Mouse (Mus musculus) A20 (cell line): ENCODE measurements around the gene Map4k5.
A peak's percentile ranks its signal among the peaks of the same experiment; 100 is the strongest.

Experiments used
- DNase-seq: peaks from one replicate; pipeline ENCODE4 v3.0.0-alpha.2; 2011; ENCODE audit warnings: low read depth, low spot score

Map4k5 gene

GRCm38 (mm10) chr12:69843531-69844445 lies 49.2 kb downstream of the Map4k5 start:
- DNase-seq, result no peak

- DNase-seq, result peak; percentile 23
Measured at GRCm38 (mm10) chr12:69838376-69838775, 54.6 kb downstream of the Map4k5 start.

- no peak for DNase-seq
Measured at GRCm38 (mm10) chr12:69833982-69834604, 58.9 kb downstream of the Map4k5 start.

- no peak for DNase-seq
Measured at GRCm38 (mm10) chr12:69831239-69831910, 61.6 kb downstream of the Map4k5 start.

DNA sequence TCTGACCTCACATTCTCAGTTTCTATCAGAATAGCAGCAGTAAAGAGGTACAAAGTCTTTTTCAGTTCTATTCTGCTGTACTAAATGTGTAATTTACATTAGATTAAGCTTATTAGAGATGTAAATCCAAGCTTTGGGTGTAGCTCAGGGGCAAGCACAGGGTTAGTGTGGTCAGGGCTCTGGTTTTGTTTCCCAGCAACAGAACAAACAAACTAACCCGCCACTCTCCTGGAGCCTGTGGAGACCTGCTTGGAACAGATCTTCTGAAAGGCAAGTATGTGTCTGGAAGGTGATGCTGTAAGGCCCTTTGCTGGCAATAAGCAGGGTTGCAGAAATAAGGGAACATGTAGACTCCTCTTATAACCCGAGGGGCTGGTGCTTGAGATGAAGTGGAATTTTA lies 64.8 kb downstream of the Map4k5 start:
- no peak for DNase-seq

DNA sequence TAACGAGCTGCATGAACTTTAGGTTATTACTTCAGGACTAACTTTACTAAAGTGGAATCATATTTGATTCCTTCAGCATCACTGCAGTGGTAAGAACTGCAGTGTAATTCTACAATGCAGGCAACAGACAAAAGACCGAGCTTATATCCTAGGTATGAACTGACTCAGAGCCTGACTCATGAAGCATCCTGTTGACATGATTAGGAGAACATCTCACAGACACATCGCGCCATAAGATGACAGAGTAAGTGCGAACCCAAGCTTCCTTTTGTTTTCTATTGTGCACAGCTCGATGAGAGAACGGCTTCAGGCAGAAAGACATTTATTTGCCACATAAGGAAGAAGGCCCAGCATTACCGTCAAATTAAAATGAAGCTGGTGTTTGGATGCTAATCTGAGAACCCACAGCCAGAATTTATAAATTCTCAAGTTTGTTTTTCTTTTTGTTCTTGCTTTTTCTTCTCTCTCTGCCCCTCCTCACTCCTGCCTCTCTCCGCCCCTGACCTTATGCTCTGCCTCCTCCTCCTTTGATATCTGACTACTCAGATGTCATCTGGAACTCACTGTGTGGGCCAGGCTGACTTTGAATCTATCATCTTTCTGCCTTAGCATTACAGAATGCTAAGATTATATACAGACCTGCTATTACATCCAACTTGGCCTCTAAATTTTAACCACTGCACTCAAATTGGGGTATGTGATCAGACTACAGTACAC lies 68.0 kb downstream of the Map4k5 start:
- no peak for DNase-seq

- DNase-seq, result no peak
Measured at GRCm38 (mm10) chr12:69814272-69814671, 78.7 kb downstream of the Map4k5 start.

DNA sequence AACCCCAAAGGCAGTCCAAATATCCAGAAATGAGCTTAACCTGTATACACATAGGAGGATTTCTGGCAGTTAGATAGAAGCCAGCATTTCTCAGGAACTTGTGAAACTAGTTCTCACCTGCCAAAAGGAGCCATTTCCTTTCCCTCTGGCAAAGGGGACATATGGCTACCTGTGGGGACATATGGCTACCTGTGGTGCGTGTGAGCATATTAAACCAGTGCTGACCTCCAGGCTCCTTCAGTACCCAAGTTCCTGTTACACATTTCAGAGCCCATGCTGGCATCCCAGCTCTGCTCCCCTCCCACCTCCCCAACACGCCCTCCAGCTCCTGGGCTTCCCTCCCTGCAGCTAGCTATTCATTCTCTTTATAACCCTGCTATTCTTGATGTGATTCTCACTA lies 79.4 kb downstream of the Map4k5 start:
- DNase-seq, result no peak

DNA sequence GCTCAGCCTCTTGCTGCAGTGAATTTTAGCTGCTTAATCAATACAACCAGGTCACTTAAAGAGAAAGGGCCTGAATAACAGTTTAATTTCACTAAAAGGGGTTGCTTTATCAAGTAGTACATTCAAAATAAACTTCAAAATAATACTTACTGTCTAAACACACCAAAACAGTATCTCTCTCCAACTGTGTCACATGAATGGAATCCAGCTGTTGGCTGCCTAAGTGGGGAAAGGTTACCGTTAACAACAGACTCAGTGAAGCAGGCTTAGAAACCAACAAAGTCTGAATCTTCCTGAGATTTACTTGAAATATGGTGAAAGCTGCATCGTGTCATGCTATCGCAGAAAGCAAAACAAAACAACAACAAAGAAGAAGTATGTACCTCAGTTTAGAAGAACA lies 80.0 kb downstream of the Map4k5 start:
- DNase-seq, result no peak

DNA sequence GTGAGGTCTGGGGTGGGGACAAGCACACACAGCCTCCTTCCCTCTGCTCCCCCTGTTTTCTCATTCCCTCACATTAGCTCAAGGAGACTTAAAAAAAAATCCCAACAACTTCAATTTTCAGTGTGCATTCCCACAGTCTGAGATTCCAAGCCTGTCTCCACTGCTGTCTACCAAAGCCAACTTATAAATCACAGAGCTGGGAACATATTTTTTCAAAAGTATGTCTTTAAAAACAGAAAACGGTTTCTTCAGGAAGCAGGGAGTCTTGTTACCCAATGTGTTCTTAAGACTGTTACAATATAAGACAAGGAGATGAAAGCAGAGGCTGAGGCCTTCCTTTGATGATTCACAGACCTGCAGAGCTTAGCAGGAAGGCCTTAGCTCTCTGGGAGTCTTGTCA lies 81.0 kb downstream of the Map4k5 start:
- no peak for DNase-seq

DNA sequence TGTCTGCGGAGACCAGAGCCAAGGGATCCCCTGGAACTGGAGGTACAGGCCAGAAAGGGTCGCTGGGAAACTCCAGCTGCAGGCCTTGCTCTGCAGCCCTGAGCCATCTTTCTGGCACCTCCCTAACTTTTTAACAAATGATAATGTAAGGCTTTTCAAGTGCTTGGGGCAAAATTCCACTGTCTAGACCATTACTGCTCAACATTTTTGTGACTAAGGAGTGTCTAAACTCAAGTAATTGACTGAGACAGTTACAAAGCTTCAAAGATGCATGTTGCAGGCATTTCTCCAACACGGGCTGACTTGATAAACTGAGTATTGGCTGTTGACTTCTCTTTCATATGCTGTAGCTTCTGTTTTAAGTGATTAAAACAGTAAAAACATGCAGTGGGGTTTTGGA lies 83.6 kb downstream of the Map4k5 start:
- no peak for DNase-seq

GRCm38 (mm10) chr12:69807399-69807985 lies 85.5 kb downstream of the Map4k5 start:
- no peak for DNase-seq

DNA sequence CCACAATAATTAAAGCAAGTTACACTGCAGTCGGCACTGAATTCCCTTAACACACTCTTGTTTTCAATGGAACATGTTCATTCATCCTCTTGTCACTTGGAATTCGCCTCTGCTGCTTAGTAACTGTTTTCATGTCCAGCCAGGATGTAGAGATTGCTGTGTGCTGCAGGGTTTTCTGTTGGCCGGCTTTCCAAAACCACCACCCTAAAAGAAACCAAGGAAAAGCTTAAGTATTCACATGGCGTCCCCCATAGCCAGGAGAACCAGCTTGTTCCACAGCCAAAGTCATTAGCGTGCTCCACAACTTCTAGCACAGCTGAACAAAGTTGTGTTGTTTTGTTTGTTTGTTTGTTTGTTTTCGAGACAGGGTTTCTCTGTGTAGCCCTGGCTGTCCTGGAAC lies 87.9 kb downstream of the Map4k5 start:
- DNase-seq, result no peak

DNA sequence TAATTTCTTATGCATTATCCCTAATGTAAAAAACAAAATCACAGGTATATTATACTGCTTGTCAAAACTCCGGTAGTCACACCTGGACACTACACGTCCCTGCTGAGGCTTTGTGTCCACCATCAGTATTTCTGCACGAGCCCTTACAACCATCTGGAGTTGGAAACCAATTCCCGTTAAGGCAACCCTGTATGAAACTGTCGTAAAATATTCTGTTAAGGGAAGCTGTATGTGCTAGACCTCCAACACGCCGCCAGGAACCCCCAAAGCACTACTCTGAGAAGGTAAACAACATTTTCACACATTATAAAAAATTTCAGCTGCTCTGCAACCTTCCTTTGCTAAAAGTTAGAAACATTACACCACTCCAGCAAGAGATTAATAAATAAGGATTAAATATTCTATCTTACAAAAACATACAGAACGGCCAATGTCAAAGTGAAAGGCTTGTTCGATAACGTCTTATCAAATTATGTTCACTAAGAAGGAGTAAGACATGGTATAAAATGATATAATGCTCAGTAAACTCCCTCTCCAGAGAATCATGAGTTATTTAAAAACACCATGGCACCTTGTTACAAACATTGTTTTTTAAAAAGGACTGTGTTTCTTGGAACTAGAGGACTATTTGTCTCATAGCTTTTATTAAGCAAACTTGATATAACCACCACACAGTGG lies 88.5 kb downstream of the Map4k5 start:
- DNase-seq, result no peak

DNA sequence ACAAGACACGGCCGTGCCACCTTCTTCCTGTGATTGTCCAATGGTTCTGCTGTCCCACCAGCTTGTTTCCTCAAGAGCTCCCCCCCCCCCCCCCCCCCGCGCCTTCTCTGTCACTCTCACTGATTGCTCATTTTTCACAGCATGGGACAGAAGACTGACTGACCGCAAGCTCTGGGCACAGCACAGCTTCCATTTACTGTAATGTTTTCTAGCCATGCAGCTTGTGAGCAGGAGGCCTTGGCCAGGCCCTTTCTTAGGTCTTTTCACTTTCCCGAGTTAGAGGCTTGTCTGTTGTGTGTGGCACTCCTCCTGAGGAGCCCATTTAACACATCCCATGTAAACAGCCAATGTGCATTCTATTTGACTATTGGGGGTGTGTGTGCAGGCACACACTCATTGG lies 89.8 kb downstream of the Map4k5 start:
- no peak for DNase-seq

DNA sequence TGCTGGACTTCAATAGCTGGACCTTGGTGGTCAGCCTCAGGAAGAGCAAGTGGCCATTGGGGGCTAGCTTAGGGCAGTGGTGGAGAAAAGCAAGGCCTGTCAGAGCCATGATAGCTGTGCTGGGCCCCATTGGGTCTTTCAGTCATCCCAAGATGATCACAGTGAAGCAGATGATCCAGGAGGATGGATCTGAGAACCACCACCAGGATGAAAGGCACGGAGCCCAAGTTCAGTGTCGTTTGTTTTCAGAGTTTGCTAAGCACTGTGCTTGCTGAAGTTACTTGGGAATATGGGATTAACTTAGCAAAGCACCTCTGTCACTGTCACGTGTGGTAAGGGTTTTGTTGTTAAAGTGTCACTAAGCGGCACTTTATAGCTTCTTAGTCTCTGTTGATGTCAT lies 92.4 kb downstream of the Map4k5 start:
- DNase-seq, result no peak

- no peak for DNase-seq
Measured at GRCm38 (mm10) chr12:69796311-69796710, 96.7 kb downstream of the Map4k5 start.

DNA sequence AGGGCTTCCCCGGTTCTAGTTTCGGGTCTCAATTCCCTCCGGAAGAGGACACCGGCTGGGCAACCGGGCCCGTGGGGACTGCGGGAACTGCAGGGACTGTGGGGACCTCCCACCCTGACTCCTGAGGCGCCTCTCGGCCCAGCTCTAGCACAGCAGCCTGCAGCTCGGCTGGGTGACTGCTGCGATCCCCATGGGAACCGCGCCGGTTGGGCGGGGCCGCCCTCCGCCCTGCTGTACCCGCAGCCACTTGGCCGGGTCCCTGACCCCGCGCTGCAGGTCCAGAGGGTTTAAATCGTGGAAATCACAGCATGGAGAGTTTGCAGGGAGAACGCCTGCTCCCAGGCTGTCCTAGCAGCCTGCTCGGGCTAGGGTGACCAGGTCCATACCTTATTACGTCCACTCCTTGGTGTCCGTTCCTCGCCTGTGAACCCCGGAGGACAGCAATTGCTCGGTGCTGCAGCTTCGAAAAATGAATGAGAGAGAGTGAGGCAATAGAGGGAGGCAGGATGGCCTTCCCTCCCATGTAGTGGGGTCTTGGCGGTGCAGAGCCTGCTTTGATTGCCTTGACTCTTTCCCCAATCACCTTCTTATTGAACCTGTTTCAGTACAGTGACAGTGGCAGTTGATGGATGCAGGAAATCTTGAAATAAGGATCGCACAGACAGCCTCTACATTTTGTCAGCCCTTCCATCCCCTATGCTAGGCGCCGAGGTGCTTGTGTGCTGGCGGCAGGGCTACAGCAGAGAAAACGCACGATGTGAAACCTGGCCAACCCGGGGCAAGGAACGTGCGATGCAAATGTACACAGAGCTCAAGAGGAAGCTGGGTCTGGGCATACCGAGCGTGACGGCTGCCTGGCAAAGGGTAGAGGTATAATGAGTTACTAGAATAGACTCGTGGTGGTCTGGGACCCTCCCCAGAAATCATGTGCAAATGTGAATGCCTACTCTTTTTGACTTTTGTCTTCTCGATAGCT lies 102.2 kb downstream of the Map4k5 start, which contains the start of gene Cdkl1:
Cdkl1 (minus strand) TSS at position 738 of the 976 bp plus-strand sequence.
- DNase-seq, result peak; percentile 89

DNA sequence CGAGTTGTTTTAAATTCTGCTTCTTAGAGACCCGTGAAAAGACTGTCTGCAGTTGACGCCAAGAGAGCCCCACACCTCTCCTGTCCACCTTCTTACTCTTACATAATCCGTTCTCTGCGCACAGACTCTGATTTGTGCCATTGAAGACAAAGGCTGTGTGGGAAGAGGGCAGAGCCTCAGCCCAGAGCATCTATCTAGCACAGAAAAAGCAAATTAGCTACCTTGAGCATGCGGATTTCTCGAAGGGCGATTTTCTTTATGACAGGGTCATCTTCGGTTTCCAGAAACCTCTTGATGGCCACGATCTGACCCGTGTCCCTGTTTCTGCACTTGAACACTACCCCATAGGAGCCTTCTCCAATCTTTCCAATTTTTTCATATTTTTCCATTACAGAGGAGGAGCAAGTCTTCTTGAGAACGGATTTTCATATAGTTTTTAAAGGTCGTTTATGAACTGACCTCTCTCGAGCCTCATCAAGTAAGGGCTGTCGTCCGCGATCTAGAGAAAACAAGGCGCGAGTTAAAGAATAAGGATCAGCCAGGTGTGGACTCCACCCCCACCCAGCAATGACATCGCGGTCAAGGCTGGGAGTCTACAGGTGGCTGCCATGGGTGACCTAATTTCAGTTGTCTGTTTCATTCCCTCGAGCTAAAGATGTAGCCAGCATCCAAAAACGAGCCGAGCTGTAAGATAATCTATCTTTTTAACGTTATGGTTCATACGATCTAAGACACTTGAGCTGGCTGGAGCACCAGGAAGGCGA lies 103.1 kb downstream of the Map4k5 start:
- no peak for DNase-seq
